Mouse (Mus musculus) erythroblast, embryonic 14.5 days (primary cell): Measurements from ENCODE around the gene Npepps.

Experiments
- GATA1 ChIP-seq: IDR thresholded peaks from 2 replicates; pipeline ENCODE4 v1.6.1; 2012; ENCODE audit warnings: low read length, inconsistent platforms, mixed read lengths
- TAL1 ChIP-seq: IDR thresholded peaks from 3 replicates; pipeline ENCODE4 v1.6.1; 2012; ENCODE audit warnings: low read length, inconsistent platforms, mixed read lengths

GRCm38 (mm10) chr11:97210728-97211400 lies 69.6 kb downstream of the Npepps start:
- TF ChIP-seq GATA1 (no peak), TAL1 (no peak)
